Mouse (Mus musculus) layer of hippocampus, adult 18-20 months (tissue): ENCODE results near the gene Actr2. TPM values are rescaled to one million over a fixed set of nuclear protein-coding genes. Genes with fewer than 3 reads are reported as not detected.

Source experiments
- DNase-seq, 2 experiments: peaks; one replicate each; pipeline ENCODE4 v3.0.0; 2022; ENCODE audit warnings: low spot score in 2 of 2
- total RNA-seq, 2 experiments: library from RNA; stranded (reverse); gene quantifications; 2 replicates each; pipeline ENCODE4 v1.2.3; 2021

Actr2 gene
- total RNA-seq, 2 experiments from 2014 or later: 335 to 358 TPM

- no peak for DNase-seq
Observed at GRCm38 (mm10) chr11:20018905-20019304, 93.8 kb downstream of the Actr2 start.

- no peak for DNase-seq
Observed at GRCm38 (mm10) chr11:20017937-20018336, 94.8 kb downstream of the Actr2 start.

DNA sequence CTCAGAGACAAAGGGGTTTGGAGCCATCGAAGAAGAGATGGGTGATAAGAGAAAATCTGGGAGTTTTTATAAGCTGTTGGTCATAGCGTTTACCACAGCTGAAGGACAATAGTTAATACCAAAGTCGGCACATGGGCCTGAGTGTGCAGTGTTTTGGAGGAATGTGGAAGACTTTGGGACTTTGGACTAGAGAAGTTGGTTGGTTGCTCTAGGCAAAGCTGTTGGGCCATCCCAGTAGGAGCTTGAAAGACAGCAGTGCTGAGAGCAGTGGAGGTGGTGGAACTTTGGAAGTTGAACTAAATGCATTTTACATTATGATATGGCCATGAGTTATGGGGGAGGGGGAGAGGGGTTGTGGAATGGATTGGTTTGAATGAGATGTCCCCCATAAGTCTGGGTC lies 99.3 kb downstream of the Actr2 start:
- no peak for DNase-seq

Other genes starting within 250 kb of the Actr2 start
- gene Spred2, start 188.5 kb downstream of the Actr2 start, total RNA-seq: 10 to 100 TPM; 92.2 to 97.0 TPM
- 100 to 1,000 TPM; 160 to 172 TPM for gene Rab1a, start 88.5 kb upstream of the Actr2 start, total RNA-seq
- 10 to 100 TPM; 31.3 to 35.2 TPM for gene Cep68, start 136.5 kb upstream of the Actr2 start, total RNA-seq
- gene Slc1a4, start 219.8 kb upstream of the Actr2 start, total RNA-seq: 10 to 100 TPM; 37.1 to 38.7 TPM